Mouse (Mus musculus) left cerebral cortex, postnatal 25 days (tissue): ENCODE results near the gene Cryba1. TPM values are rescaled to one million over a fixed set of nuclear protein-coding genes. Genes with fewer than 3 reads are reported as not detected.

ENCODE experiments used
- total RNA-seq, 2 experiments: library from RNA; stranded (reverse); gene quantifications; 2 replicates each; pipeline ENCODE4 v1.2.3; 2021

Gene Cryba1
- total RNA-seq, 2 experiments from 2014 or later, result not detected

Other genes starting within 250 kb of the Cryba1 start
- 100 to 1,000 TPM; 100 to 101 TPM for gene Ankrd13b, start 235.6 kb downstream of the Cryba1 start, total RNA-seq
- 100 to 1,000 TPM; 247 to 261 TPM for gene Git1, start 231.7 kb downstream of the Cryba1 start, total RNA-seq
- gene Abhd15, start 210.2 kb downstream of the Cryba1 start, total RNA-seq, result 1 to 10 TPM; 1.6 to 1.7 TPM
- gene Trp53i13, start 209.3 kb downstream of the Cryba1 start, total RNA-seq, result 1 to 10 TPM; 3.3 to 4.4 TPM
- not detected for gene Gm10392, start 206.1 kb downstream of the Cryba1 start, total RNA-seq
- gene Taok1, start 117.5 kb downstream of the Cryba1 start, total RNA-seq, result 100 to 1,000 TPM; 107 to 108 TPM
- gene Nufip2, start 39.1 kb downstream of the Cryba1 start, total RNA-seq, result 10 to 100 TPM; 71.6 to 72.4 TPM
- gene Myo18a, start 38.0 kb upstream of the Cryba1 start, total RNA-seq, result 100 to 1,000 TPM; 156 to 157 TPM
- gene Gm10277, start 62.5 kb upstream of the Cryba1 start, total RNA-seq, result not detected
- under 1 TPM; 0.69 to 0.96 TPM for gene Pipox, start 168.8 kb upstream of the Cryba1 start, total RNA-seq
- 100 to 1,000 TPM; 145 to 168 TPM for gene Sez6, start 205.5 kb upstream of the Cryba1 start, total RNA-seq